Mouse (Mus musculus) adrenal gland, postnatal 0 days (tissue): ENCODE data around the gene Slc38a8. TPM values are rescaled to one million over a fixed set of nuclear protein-coding genes. Genes with fewer than 3 reads are reported as not detected.

Source experiments
- polyA plus RNA-seq: library from polyadenylated mRNA; unstranded; fragments of >200 nt; fragmentation: Nextera tagmentation; extraction: Ambion mirVana; gene quantifications from 2 replicates; pipeline ENCODE4 v1.2.1, GENCODE M21; 2015

Slc38a8 gene
- 0.14 and 0.19 TPM in 2 replicates for polyA plus RNA-seq

DNA sequence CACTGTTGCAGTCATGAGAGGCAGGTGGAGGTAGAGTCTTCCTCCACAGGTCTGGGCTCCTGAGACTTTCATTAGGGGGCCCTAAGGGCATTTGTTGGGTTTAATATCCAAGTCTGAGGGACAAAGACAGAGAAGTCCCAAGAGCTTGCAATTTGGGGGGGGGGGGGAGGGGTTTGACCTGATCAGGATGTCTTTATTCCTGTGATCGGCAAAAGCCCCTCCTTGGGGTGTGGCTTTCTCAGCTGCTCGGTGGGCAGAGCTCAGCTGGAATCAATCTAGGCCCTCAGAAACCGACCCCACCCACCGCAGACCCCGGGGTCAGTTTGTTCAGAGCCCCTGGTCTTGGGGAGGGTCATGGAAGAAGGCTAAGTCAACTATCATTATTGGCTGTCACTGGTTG, at the start of gene Slc38a8:
Slc38a8 (minus strand) TSS at position 101 of the 400 bp plus-strand sequence.

DNA sequence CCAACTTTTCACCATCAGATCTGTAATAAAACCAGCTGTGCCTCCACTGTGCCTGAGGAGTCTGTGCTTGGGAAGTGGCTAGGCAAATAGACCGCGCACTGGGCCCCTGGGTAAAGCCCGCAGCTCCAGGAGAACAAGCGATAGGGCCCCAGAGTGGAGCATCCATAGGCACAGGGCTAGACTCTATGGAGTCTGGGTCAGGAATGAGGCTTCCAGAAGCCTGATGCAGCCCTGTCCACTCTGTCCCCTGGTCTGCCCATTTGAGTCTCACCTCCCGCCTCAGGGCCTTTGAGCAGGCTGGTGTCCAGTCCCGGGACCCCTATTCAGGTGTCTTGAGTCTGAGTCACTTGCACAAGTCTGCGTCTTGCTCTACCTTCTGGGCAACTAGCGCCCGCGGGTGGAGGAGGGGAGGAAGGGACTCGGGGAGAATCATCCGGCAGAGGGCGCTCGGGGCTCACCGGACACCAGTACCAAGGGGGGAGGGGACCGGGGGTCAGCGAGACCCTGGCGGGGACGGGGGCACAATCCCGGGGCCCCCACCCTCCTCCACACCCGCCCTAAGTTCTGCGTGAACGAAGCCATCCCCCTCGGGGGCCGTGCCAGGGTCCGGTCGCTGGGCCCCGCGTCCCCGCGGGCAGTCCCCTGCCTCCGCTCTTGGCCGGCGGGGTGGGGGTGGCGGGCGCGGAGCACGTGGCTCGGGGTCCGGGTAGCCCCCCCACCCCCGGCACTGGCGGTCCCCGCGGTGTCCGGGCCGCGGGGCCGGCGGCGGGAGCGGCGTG, 55.1 kb downstream of the Slc38a8 start, which contains the start of gene Necab2:
Necab2 (plus strand) TSS at position 509 of the 779 bp plus-strand sequence.

GRCm38 (mm10) chr8:119433582-119434174, 67.8 kb downstream of the Slc38a8 start, which contains the start of gene Osgin1:
Gene Osgin1 (plus strand): TSS chr8:119434124.

Other genes starting within 250 kb of the Slc38a8 start
- gene Hsbp1, start 157.2 kb downstream of the Slc38a8 start, polyA plus RNA-seq = 382 and 386 TPM in 2 replicates
- 22.4 and 36.1 TPM in 2 replicates for gene Mlycd, start 106.8 kb downstream of the Slc38a8 start, polyA plus RNA-seq
- 17.6 and 43.7 TPM in 2 replicates for gene Osgin1, start 67.6 kb downstream of the Slc38a8 start, polyA plus RNA-seq
- gene Necab2, start 55.0 kb downstream of the Slc38a8 start, polyA plus RNA-seq = 3.4 and 10.8 TPM in 2 replicates
- 54.4 and 67.3 TPM in 2 replicates for gene Mbtps1, start 57.0 kb upstream of the Slc38a8 start, polyA plus RNA-seq
- 28.0 and 28.8 TPM in 2 replicates for gene Hsdl1, start 73.5 kb upstream of the Slc38a8 start, polyA plus RNA-seq
- not detected in 2 replicates for gene Dnaaf1, start 73.5 kb upstream of the Slc38a8 start, polyA plus RNA-seq
- 4.7 and 6.8 TPM in 2 replicates for gene Taf1c, start 103.5 kb upstream of the Slc38a8 start, polyA plus RNA-seq
- gene Adad2, start 111.0 kb upstream of the Slc38a8 start, polyA plus RNA-seq = not detected in 2 replicates
- 0.72 and 0.85 TPM in 2 replicates for gene Kcng4, start 134.0 kb upstream of the Slc38a8 start, polyA plus RNA-seq
- 24.1 and 64.3 TPM in 2 replicates for gene Wfdc1, start 164.7 kb upstream of the Slc38a8 start, polyA plus RNA-seq
- gene Atp2c2, start 198.3 kb upstream of the Slc38a8 start, polyA plus RNA-seq = 0.17 and 0.25 TPM in 2 replicates